Mouse (Mus musculus) kidney, embryonic 14.5 days (tissue): ENCODE data around the gene Arhgap31. TPM values are rescaled to one million over a fixed set of nuclear protein-coding genes. Genes with fewer than 3 reads are reported as not detected.

ENCODE experiments used
- ATAC-seq: fragments of 200-750 bp; cut with Nextera tagmentation; 2 replicates; pipeline ENCODE4 v1.8.0; 2017; ENCODE audit warnings: moderate number of reproducible peaks, mild to moderate bottlenecking, moderate TSS enrichment, moderate library complexity; ENCODE audit not compliant: low FRiP score, low TSS enrichment
- H3K27ac ChIP-seq: fragments of 300-500 bp; sonication (generic); 2 replicates; pipeline ENCODE4 v1.5.1; 2014; ENCODE audit warnings: low read depth, mild to moderate bottlenecking, low read length, moderate library complexity, mixed read lengths
- H3K27me3 ChIP-seq: fragments of 300-500 bp; sonication (generic); 2 replicates; pipeline ENCODE4 v1.6.1; 2014; ENCODE audit warnings: mild to moderate bottlenecking, low read length; ENCODE audit not compliant: control insufficient read depth, insufficient read depth
- H3K36me3 ChIP-seq: fragments of 300-500 bp; sonication (generic); 2 replicates; pipeline ENCODE4 v1.6.1; 2014; ENCODE audit warnings: low read length, mixed read lengths; ENCODE audit not compliant: control insufficient read depth, insufficient read depth
- H3K4me1 ChIP-seq: fragments of 300-500 bp; sonication (generic); 2 replicates; pipeline ENCODE4 v1.6.1; 2014; ENCODE audit warnings: low read length, mixed read lengths; ENCODE audit not compliant: control insufficient read depth, insufficient read depth
- H3K4me2 ChIP-seq: fragments of 300-500 bp; sonication (generic); replicated peaks from 2 replicates; pipeline ENCODE4 v1.6.1; 2014; ENCODE audit warnings: low read depth, mild to moderate bottlenecking, low read length
- H3K4me3 ChIP-seq: fragments of 300-500 bp; sonication (generic); 2 replicates; pipeline ENCODE4 v1.5.1; 2014; ENCODE audit warnings: mild to moderate bottlenecking, low read length
- H3K9ac ChIP-seq: fragments of 300-500 bp; sonication (generic); 2 replicates; pipeline ENCODE4 v1.6.1; 2014; ENCODE audit warnings: low read depth, mild to moderate bottlenecking, low read length, moderate library complexity
- H3K9me3 ChIP-seq: fragments of 300-500 bp; sonication (generic); 2 replicates; pipeline ENCODE4 v1.6.1; 2016; ENCODE audit warnings: low read length; ENCODE audit not compliant: control insufficient read depth
- WGBS: fragments of 180-500 bp; shearing (Covaris S2); extraction: QIAGEN DNeasy Blood & Tissue Kit; methylation state at CpG from one replicate; pipeline ENCODE4 v1.1.7; 2014; 5-methylcytosine and 5-hydroxymethylcytosine counted together
- polyA plus RNA-seq: library from polyadenylated mRNA; unstranded; fragments of >200 nt; fragmentation: Nextera tagmentation; extraction: Ambion mirVana; gene quantifications from 2 replicates; pipeline ENCODE4 v1.2.1, GENCODE M21; 2014

The Arhgap31 gene
- polyA plus RNA-seq, 1 experiment from 2014 or later, result 10.0 TPM

DNA sequence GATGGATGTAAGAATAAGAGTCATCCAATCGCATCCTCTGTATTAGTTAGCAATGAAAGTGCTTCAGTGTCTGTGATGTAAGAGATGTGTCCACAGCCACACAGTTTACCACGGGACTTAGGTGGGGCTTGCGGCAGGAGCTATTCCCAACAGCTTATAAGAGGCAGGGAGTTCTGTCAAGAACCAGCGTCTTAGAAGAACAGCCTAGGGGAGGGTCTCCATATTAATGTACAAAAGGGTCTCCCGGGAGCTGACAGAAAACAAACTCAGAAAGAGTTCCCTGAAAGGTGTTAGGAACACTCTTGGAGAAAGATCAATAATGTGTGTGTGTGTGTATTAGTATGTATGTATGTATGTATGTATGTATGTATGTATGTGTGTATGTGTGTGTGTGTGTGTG lies 60.4 kb downstream of the Arhgap31 start:
- H3K27me3 ChIP-seq, result no peaks in the 10 kb centered on the region
- no peak for ATAC-seq
- H3K4me3 ChIP-seq, result no peak overlapping the region
- H3K4me2 ChIP-seq, result no peak overlapping the region
- WGBS, result 77% methylated on average over 5 of the region's 5 CpGs
- no peaks in the 10 kb centered on the region for H3K36me3 ChIP-seq
- H3K27ac ChIP-seq, result no peak overlapping the region; the same call in 1 of the 2 replicates
- H3K9ac ChIP-seq, result no peak overlapping the region
- H3K4me1 ChIP-seq, result peaks cover 27% of the 10 kb centered on the region
- no peaks in the 10 kb centered on the region for H3K9me3 ChIP-seq

GRCm38 (mm10) chr16:38651721-38652231 lies 61.3 kb downstream of the Arhgap31 start:
- Histone ChIP-seq H3K4me2 (no peak overlapping the region), H3K27me3 (no peaks in the 10 kb centered on the region), H3K36me3 (no peaks in the 10 kb centered on the region), H3K27ac (peak overlapping the region; percentile 37; the same call in 1 of the 2 replicates), H3K9ac (no peak overlapping the region), H3K4me3 (no peak overlapping the region), H3K9me3 (no peaks in the 10 kb centered on the region), H3K4me1 (peaks cover 27% of the 10 kb centered on the region)
- 0 out of 2 replicates have a peak, but pooled peaks have one; percentile 20 for ATAC-seq
- 71% methylated on average over 10 of the region's 10 CpGs for WGBS

DNA sequence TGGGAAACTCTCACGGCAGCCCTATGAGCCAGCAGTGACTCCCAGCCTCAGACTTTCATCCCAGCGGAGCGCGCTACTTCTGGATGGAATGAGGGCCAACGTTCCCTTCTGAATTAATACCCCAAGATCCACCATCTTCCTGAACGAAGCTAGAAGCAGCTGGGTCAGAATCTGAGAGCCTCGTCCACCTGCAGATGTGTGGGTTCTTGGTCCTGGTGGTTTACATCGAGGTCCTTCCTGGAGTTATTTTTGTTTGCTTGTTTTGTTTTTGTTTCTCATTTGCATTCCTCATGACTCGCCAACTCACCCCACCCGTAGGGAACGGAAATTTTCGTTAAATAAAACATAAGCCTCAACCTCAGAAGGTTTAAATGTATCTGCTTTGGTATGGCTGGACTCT lies 61.8 kb downstream of the Arhgap31 start:
- H3K27ac ChIP-seq, result no peak overlapping the region
- no peak for ATAC-seq

GRCm38 (mm10) chr16:38649431-38649827 lies 63.6 kb downstream of the Arhgap31 start:
- WGBS, result 30% methylated on average over 11 of the region's 11 CpGs
- no peak for ATAC-seq
- Histone ChIP-seq H3K4me2 (no peak overlapping the region), H3K27ac (no peak overlapping the region), H3K36me3 (no peaks in the 10 kb centered on the region), H3K9me3 (no peaks in the 10 kb centered on the region), H3K4me1 (peaks cover 21% of the 10 kb centered on the region), H3K9ac (no peak overlapping the region), H3K4me3 (no peak overlapping the region), H3K27me3 (no peaks in the 10 kb centered on the region)

More for the DNA sequence above, 61.8 kb downstream of the Arhgap31 start:
- WGBS, result 81% methylated on average over 12 of the region's 12 CpGs
- no peaks in the 10 kb centered on the region for H3K27me3 ChIP-seq
- no peak overlapping the region for H3K9ac ChIP-seq
- H3K36me3 ChIP-seq, result no peaks in the 10 kb centered on the region
- H3K4me2 ChIP-seq, result no peak overlapping the region
- H3K9me3 ChIP-seq, result no peaks in the 10 kb centered on the region
- H3K4me3 ChIP-seq, result no peak overlapping the region
- peaks cover 27% of the 10 kb centered on the region for H3K4me1 ChIP-seq

- ATAC-seq, result no peak
- no peak overlapping the region for H3K4me2 ChIP-seq
Measured at GRCm38 (mm10) chr16:38648783-38649430, 64.2 kb downstream of the Arhgap31 start.

GRCm38 (mm10) chr16:38648155-38648554 lies 64.9 kb downstream of the Arhgap31 start:
- no peak overlapping the region for H3K4me2 ChIP-seq
- no peaks in the 10 kb centered on the region for H3K27me3 ChIP-seq
- H3K4me3 ChIP-seq, result no peak overlapping the region
- WGBS, result 83% methylated on average over 5 of the region's 5 CpGs
- H3K27ac ChIP-seq, result no peak overlapping the region
- H3K36me3 ChIP-seq, result no peaks in the 10 kb centered on the region
- ATAC-seq, result no peak
- H3K4me1 ChIP-seq, result peaks cover 9% of the 10 kb centered on the region
- H3K9me3 ChIP-seq, result no peaks in the 10 kb centered on the region
- no peak overlapping the region for H3K9ac ChIP-seq

More at GRCm38 (mm10) chr16:38648783-38649430, 64.2 kb downstream of the Arhgap31 start:
- 65% methylated on average over 9 of the region's 9 CpGs for WGBS
- no peak overlapping the region for H3K9ac ChIP-seq
- no peaks in the 10 kb centered on the region for H3K9me3 ChIP-seq
- no peaks in the 10 kb centered on the region for H3K36me3 ChIP-seq
- no peaks in the 10 kb centered on the region for H3K27me3 ChIP-seq
- H3K4me1 ChIP-seq, result peaks cover 16% of the 10 kb centered on the region
- H3K27ac ChIP-seq, result no peak overlapping the region
- H3K4me3 ChIP-seq, result no peak overlapping the region

DNA sequence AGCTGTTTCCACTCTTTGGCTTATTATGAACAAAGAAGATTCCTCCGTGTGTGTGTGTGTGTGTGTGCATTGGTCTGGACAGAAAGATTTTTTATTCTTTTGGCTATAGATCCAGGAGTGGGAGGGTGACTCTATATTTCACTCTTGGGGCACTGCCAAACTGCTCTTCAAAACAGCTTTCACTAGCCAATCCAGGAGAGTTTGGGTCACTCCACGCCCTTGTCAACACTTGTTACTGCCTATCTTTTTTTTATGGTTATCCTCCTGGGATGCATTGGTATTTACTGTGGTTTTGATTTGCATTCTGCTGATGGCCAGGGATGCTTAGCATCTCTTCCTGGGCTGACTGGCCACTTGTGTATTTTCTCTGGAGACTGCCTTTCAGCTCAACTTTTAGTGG lies 68.6 kb downstream of the Arhgap31 start:
- no peak overlapping the region for H3K4me2 ChIP-seq
- WGBS, result 62% methylated on average over 2 of the region's 2 CpGs

GRCm38 (mm10) chr16:38637085-38637484 lies 76.0 kb downstream of the Arhgap31 start:
- no peak overlapping the region for H3K4me3 ChIP-seq
- H3K27ac ChIP-seq, result no peak overlapping the region
- H3K27me3 ChIP-seq, result no peaks in the 10 kb centered on the region
- no peak for ATAC-seq
- H3K9me3 ChIP-seq, result no peaks in the 10 kb centered on the region
- no peak overlapping the region for H3K9ac ChIP-seq
- no peak overlapping the region for H3K4me2 ChIP-seq
- no peaks in the 10 kb centered on the region; the same call in 1 of the 2 replicates for H3K36me3 ChIP-seq
- H3K4me1 ChIP-seq, result no peaks in the 10 kb centered on the region
- WGBS, result 71% methylated on average over 10 of the region's 10 CpGs

More for the DNA sequence above, 68.6 kb downstream of the Arhgap31 start:
- Histone ChIP-seq H3K9ac (no peak overlapping the region), H3K4me1 (peaks cover 3% of the 10 kb centered on the region), H3K27ac (no peak overlapping the region), H3K4me3 (no peak overlapping the region), H3K9me3 (no peaks in the 10 kb centered on the region), H3K27me3 (no peaks in the 10 kb centered on the region), H3K36me3 (no peaks in the 10 kb centered on the region)
- 0 out of 2 replicates have a peak, but pooled peaks have one; percentile 35 for ATAC-seq

DNA sequence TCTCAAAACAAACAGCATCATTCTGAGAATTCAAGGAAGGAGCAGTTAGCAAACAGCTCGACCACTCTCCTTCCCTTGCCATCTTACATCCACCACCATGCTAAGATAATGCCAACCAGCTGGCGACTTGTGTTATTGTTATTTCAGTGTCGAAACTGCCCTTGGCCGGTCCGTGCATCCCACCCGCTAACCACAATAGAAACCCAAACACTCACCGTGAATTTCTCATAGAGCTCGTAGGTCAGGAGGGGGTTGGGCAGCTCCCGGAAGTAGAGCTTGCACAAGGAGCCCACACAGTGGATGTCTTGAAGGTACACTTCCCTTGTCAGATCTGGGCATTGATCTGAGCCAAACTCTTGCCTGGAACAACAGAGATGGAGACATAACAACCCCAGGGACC lies 76.4 kb downstream of the Arhgap31 start:
- ATAC-seq, result no peak
- Histone ChIP-seq H3K4me1 (no peaks in the 10 kb centered on the region), H3K27me3 (no peaks in the 10 kb centered on the region), H3K9me3 (no peaks in the 10 kb centered on the region), H3K9ac (no peak overlapping the region), H3K4me2 (no peak overlapping the region), H3K36me3 (no peaks in the 10 kb centered on the region; the same call in 1 of the 2 replicates), H3K4me3 (no peak overlapping the region), H3K27ac (no peak overlapping the region)
- WGBS, result 57% methylated on average over 9 of the region's 9 CpGs
